Mouse (Mus musculus): ENCODE results near the gene E2f4. TPM values are rescaled to one million over a fixed set of nuclear protein-coding genes. Genes with fewer than 3 reads are reported as not detected.
A peak's percentile ranks its signal among the peaks of the same experiment; 100 is the strongest.
"Not testable (repeated sequence)": the region's sequence is repeated elsewhere in the genome, so short reads cannot be mapped to it uniquely, and the experiment has no call there.

E2f4 gene
- polyA plus RNA-seq, 1 experiment from 2014 or later, result 101 TPM

GRCm38 (mm10) chr8:105288958-105289732 lies 8.3 kb upstream of the E2f4 start:
- H3K4me1 ChIP-seq (ENCODE audit: control insufficient read depth, insufficient read depth, low read length), result peaks cover 22% of the 10 kb centered on the region
- peak overlapping the region; percentile 74 for H3K4me2 ChIP-seq
- DNase-seq (ENCODE audit: low spot score, missing footprints) (peak; percentile 99), ATAC-seq (ENCODE audit: low FRiP score) (peak; percentile 95)
- WGBS, result 0% methylated on average over 53 of the region's 53 CpGs
- H3K9ac ChIP-seq (ENCODE audit: low read length), result peak overlapping the region; percentile 77
- peak overlapping the region; percentile 40 for H3K4me3 ChIP-seq (ENCODE audit: low read depth, low read length)
- H3K27me3 ChIP-seq (ENCODE audit: control insufficient read depth, insufficient read depth, low read length), result peaks cover 15% of the 10 kb centered on the region
- peak overlapping the region; percentile 71; the same call in 1 of the 2 replicates for H3K27ac ChIP-seq (ENCODE audit: low read depth, low read length)
- no peaks in the 10 kb centered on the region for H3K9me3 ChIP-seq (ENCODE audit: control insufficient read depth, low read length)
- no peaks in the 10 kb centered on the region for H3K36me3 ChIP-seq (ENCODE audit: control insufficient read depth, insufficient read depth, low read length)

DNA sequence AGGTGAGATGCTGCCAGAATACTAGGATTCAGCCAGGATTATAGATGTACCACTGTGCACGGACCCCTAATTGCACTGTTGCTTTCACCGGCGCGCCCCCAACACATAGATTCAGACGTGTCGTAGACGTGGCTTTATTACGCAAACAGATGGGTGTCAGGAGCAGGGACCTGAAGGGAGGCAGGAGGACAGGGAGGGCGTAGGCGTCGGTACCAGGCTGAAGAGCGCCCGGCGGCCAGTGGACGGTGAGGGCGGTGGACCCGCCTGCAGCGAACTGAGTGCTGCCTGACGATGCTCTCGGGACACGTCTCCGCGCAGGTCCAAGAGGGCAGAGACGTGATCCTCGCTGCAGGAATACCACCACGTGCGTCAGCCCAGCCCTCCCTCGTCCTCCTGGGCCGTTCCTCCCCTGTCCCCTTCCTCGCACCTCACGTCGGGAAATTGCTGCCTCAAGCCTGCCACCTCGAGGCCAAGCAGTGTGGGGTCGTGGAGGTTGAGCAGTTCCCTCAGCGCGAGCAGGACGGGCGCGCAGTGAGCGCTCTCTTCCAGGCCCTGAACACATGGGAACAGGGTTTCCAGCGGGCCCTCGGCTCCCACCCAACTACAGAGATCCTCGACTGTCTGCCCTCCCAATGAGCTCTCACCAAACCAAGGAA lies 7.5 kb upstream of the E2f4 start, which contains the start of gene 4931428F04Rik:
TSS of gene 4931428F04Rik (minus strand) at position 60 of the 656 bp plus-strand sequence.
- Histone ChIP-seq H3K4me3 (ENCODE audit: low read depth, low read length) (peak within 1 kb of the TSS; percentile 40), H3K27me3 (ENCODE audit: control insufficient read depth, insufficient read depth, low read length) (peaks cover 15% of the 10 kb centered on the region), H3K36me3 (ENCODE audit: control insufficient read depth, insufficient read depth, low read length) (no peaks in the 10 kb centered on the region), H3K27ac (ENCODE audit: low read depth, low read length) (peak within 1 kb of the TSS; percentile 71; the same call in 1 of the 2 replicates), H3K9me3 (ENCODE audit: control insufficient read depth, low read length) (no peaks in the 10 kb centered on the region), H3K4me2 (peak within 1 kb of the TSS; percentile 74), H3K4me1 (ENCODE audit: control insufficient read depth, insufficient read depth, low read length) (peaks cover 22% of the 10 kb centered on the region), H3K9ac (ENCODE audit: low read length) (peak within 1 kb of the TSS; percentile 77)
- 1% methylated on average over 43 of the region's 43 CpGs for WGBS
- DNase-seq (ENCODE audit: low spot score, missing footprints) (peak; percentile 94), ATAC-seq (ENCODE audit: low FRiP score) (peak; percentile 34)

- H3K4me1 ChIP-seq (ENCODE audit: control insufficient read depth, insufficient read depth, low read length), result peaks cover 22% of the 10 kb centered on the region
- 6% methylated on average over 31 of the region's 31 CpGs for WGBS
- no peak overlapping the region for H3K27ac ChIP-seq (ENCODE audit: low read depth, low read length)
- no peaks in the 10 kb centered on the region for H3K36me3 ChIP-seq (ENCODE audit: control insufficient read depth, insufficient read depth, low read length)
- peak overlapping the region; percentile 74 for H3K4me2 ChIP-seq
- peak overlapping the region; percentile 24; the same call in 1 of the 2 replicates for H3K9ac ChIP-seq (ENCODE audit: low read length)
- peaks cover 15% of the 10 kb centered on the region for H3K27me3 ChIP-seq (ENCODE audit: control insufficient read depth, insufficient read depth, low read length)
- ATAC-seq (ENCODE audit: low FRiP score) (no peak), DNase-seq (ENCODE audit: low spot score, missing footprints) (peak; percentile 99)
- peak overlapping the region; percentile 40 for H3K4me3 ChIP-seq (ENCODE audit: low read depth, low read length)
- H3K9me3 ChIP-seq (ENCODE audit: control insufficient read depth, low read length), result no peaks in the 10 kb centered on the region
Measured at GRCm38 (mm10) chr8:105290554-105291314, 6.7 kb upstream of the E2f4 start.

DNA sequence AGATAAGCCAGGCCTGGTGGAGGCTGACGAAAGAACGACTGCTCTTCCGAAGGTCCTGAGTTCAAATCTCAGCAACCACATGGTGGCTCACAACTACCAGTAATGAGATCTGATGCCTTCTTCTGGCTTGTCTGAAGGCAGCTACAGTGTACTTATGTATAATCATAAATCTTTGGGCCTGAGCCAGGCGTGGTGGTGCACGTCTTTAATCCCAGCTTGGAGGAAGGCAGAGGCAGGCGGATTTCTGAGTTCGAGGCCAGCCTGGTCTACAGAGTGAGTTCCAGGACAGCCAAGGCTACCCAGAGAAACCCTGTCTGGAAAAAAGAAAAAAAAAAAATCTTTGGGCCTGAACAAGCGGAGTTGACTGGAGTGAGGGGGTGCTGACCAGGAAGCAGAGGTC lies 6.1 kb upstream of the E2f4 start:
- DNase-seq (ENCODE audit: low spot score, missing footprints); H3K9me3 ChIP-seq (ENCODE audit: control insufficient read depth, low read length); H3K27ac ChIP-seq (ENCODE audit: low read depth, low read length); H3K36me3 ChIP-seq (ENCODE audit: control insufficient read depth, insufficient read depth, low read length); H3K4me3 ChIP-seq (ENCODE audit: low read depth, low read length); H3K9ac ChIP-seq (ENCODE audit: low read length); H3K4me2 ChIP-seq; ATAC-seq (ENCODE audit: low FRiP score): not testable (repeated sequence)
- H3K4me1 ChIP-seq (ENCODE audit: control insufficient read depth, insufficient read depth, low read length), result peaks cover 20% of the 10 kb centered on the region
- WGBS, result 85% methylated on average over 8 of the region's 8 CpGs
- peaks cover 15% of the 10 kb centered on the region for H3K27me3 ChIP-seq (ENCODE audit: control insufficient read depth, insufficient read depth, low read length)

GRCm38 (mm10) chr8:105291802-105292201 lies 5.7 kb upstream of the E2f4 start:
- H3K4me1 ChIP-seq (ENCODE audit: control insufficient read depth, insufficient read depth, low read length), result peaks cover 16% of the 10 kb centered on the region
- WGBS, result 75% methylated on average over 3 of the region's 3 CpGs

GRCm38 (mm10) chr8:105292471-105292870 lies 5.0 kb upstream of the E2f4 start:
- DNase-seq (ENCODE audit: low spot score, missing footprints) (no peak), ATAC-seq (ENCODE audit: low FRiP score) (no peak)
- H3K27ac ChIP-seq (ENCODE audit: low read depth, low read length), result no peak overlapping the region
- WGBS, result 77% methylated on average over 7 of the region's 7 CpGs
- H3K4me1 ChIP-seq (ENCODE audit: control insufficient read depth, insufficient read depth, low read length), result peaks cover 16% of the 10 kb centered on the region
- H3K27me3 ChIP-seq (ENCODE audit: control insufficient read depth, insufficient read depth, low read length), result peaks cover 15% of the 10 kb centered on the region
- H3K9me3 ChIP-seq (ENCODE audit: control insufficient read depth, low read length), result no peaks in the 10 kb centered on the region
- H3K4me3 ChIP-seq (ENCODE audit: low read depth, low read length), result no peak overlapping the region
- no peak overlapping the region for H3K4me2 ChIP-seq
- no peaks in the 10 kb centered on the region for H3K36me3 ChIP-seq (ENCODE audit: control insufficient read depth, insufficient read depth, low read length)
- no peak overlapping the region for H3K9ac ChIP-seq (ENCODE audit: low read length)

More at GRCm38 (mm10) chr8:105291802-105292201, 5.7 kb upstream of the E2f4 start:
- H3K9me3 ChIP-seq (ENCODE audit: control insufficient read depth, low read length); DNase-seq (ENCODE audit: low spot score, missing footprints); H3K9ac ChIP-seq (ENCODE audit: low read length); H3K27ac ChIP-seq (ENCODE audit: low read depth, low read length); H3K4me3 ChIP-seq (ENCODE audit: low read depth, low read length); H3K4me2 ChIP-seq; H3K36me3 ChIP-seq (ENCODE audit: control insufficient read depth, insufficient read depth, low read length); ATAC-seq (ENCODE audit: low FRiP score): not testable (repeated sequence)
- H3K27me3 ChIP-seq (ENCODE audit: control insufficient read depth, insufficient read depth, low read length), result peaks cover 15% of the 10 kb centered on the region

DNA sequence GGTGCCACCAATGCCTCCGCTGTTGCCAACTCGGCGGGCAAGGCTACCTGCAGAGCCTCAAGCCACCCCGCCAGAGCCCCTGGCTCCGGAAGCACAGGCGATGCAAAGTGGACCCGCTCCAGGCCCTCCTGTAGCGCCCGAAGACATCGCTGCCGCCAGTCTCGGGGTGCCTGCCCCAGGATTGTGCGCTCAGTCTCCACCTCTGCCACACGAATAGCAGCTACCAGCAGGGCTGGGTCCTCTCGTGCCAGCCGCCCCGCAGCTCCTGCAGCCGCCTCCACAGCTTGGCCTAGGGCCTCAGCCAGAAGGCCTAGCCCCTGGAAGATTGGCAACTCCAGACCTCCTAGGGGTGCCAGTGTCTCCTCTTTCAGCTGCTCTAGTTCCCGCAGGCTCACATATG lies 4.1 kb upstream of the E2f4 start:
- Histone ChIP-seq H3K4me3 (ENCODE audit: low read depth, low read length) (no peak overlapping the region), H3K9ac (ENCODE audit: low read length) (no peak overlapping the region)
- no peak for DNase-seq (ENCODE audit: low spot score, missing footprints)

DNA sequence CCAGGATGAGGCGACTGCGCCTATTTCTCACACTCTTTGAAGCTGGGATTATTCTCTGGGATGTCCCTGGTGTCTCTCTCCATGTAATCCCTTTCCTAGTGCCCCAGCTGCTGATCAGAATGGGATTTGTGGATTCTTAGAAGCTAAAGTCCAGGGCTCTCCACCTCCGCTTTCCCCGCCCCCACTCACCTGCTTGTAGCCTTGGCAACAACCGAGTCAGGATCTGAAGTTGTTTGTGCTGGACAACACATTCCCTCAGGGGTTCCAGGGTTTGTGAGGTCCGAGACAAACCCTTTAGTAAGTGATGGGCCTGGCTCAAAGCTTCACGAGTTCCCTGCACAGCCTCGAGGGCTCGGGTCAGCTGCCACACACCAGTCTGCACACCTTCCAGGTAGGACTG lies 2.7 kb upstream of the E2f4 start:
- H3K4me2 ChIP-seq, result no peak overlapping the region
- DNase-seq (ENCODE audit: low spot score, missing footprints) (no peak), ATAC-seq (ENCODE audit: low FRiP score) (no peak)
- no peak overlapping the region for H3K4me3 ChIP-seq (ENCODE audit: low read depth, low read length)
- H3K4me1 ChIP-seq (ENCODE audit: control insufficient read depth, insufficient read depth, low read length), result peaks cover 19% of the 10 kb centered on the region
- H3K9ac ChIP-seq (ENCODE audit: low read length), result no peak overlapping the region
- no peak overlapping the region for H3K27ac ChIP-seq (ENCODE audit: low read depth, low read length)
- no peaks in the 10 kb centered on the region for H3K9me3 ChIP-seq (ENCODE audit: control insufficient read depth, low read length)
- peaks cover 13% of the 10 kb centered on the region for H3K27me3 ChIP-seq (ENCODE audit: control insufficient read depth, insufficient read depth, low read length)
- WGBS, result 60% methylated on average over 9 of the region's 9 CpGs
- peaks cover 4% of the 10 kb centered on the region; the same call in 1 of the 2 replicates for H3K36me3 ChIP-seq (ENCODE audit: control insufficient read depth, insufficient read depth, low read length)

More for the DNA sequence above, 4.1 kb upstream of the E2f4 start:
- 71% methylated on average over 19 of the region's 19 CpGs for WGBS
- Histone ChIP-seq H3K27ac (ENCODE audit: low read depth, low read length) (no peak overlapping the region), H3K27me3 (ENCODE audit: control insufficient read depth, insufficient read depth, low read length) (peaks cover 15% of the 10 kb centered on the region), H3K36me3 (ENCODE audit: control insufficient read depth, insufficient read depth, low read length) (no peaks in the 10 kb centered on the region), H3K9me3 (ENCODE audit: control insufficient read depth, low read length) (no peaks in the 10 kb centered on the region), H3K4me1 (ENCODE audit: control insufficient read depth, insufficient read depth, low read length) (peaks cover 14% of the 10 kb centered on the region), H3K4me2 (no peak overlapping the region)
- no peak for ATAC-seq (ENCODE audit: low FRiP score)
